Mouse (Mus musculus) right cerebral cortex, adult 18-20 months (tissue): ENCODE measurements at regions not wholly inside any gene's neighbourhood (a gene's known extent, or its start where the extent isn't known, plus 50 kb on each side); places are given as distances from the start of the nearest gene placed in this dataset.

Experiments
- DNase-seq: peaks from one replicate; pipeline ENCODE4 v3.0.0; 2022; ENCODE audit warnings: mixed read lengths

DNA sequence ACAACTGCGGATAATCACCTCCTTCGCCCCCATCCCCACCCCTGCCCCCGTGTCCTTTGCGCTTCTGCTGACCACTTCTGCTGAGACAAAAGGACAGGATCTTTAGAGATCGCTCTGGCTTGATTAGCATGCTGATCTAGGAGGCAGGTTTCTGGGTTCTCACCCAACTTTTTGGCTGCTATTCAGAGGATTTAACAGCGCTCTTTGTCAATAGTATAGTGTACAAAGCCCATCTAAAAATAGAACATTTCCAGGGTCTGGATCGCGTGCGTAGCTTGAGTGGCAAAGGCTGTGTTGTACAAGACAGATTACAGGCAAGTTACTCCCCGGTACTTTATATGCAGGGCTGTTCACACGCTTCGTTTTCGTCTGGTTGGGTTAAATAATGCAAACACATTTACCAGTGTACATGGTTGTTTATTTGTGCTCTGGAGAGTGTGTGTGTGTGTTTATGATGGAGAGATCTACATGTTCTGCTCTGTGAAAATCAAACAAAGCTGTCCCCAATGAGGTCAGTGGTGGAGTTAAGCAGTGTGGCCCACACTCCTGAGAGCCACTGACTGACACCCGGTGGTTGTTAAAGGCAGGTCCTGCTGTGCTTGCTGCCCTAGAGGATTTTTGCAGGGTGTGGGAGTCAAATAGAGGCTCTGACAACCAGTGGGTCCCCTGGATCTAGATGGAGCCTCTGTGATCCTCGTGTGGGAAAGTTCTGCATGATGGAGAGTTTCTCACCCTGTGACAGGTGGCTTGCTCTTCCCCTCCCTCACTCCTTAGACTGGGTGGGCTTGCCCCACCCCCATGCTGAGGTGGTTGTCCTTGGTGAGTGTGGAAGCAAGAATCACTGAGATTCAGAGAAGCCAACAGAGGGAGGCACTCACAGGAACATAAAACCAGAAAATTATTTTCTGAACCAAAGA, 146.5 kb upstream of the Jade1 start:
- peak; percentile 2 for DNase-seq

DNA sequence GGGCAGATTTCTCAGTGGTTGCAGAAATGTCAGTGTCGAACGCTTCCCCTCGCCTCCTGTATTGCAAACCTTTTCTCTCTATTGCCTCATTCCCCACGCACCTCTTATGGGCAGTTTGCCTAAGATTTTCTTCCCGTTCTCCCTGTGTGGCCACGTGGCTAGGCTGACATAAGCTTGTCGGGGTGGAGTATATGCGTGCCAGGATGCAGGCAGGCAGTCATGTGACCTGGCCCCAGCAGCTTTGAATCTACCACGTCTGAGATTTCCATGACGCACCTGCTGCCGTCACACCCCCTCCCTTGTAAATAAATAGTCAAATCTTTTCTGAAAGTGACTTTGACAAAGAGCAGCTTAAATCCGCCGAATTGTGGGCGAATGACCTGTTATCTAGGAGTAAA, 147.1 kb upstream of the Jade1 start:
- peak; percentile 71 for DNase-seq

DNA sequence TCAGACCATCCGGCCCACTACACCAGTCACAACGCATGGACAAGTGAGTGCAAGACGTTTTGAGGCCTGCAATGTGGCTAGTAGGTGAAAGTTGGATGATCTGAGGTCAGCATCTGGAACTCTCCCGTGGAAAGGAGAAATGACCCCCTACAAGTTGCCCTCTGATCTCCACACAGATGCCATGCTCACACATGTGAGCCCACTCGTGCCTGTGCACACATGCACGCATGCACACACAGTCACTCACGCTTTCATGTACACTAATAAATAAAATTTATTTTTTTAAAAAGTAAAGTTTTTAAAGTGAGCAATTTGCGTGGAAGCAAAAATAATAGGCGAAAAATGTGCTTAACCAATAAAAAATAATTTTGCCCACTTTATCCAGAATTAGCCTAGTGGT, 147.5 kb upstream of the Jade1 start:
- no peak for DNase-seq

DNA sequence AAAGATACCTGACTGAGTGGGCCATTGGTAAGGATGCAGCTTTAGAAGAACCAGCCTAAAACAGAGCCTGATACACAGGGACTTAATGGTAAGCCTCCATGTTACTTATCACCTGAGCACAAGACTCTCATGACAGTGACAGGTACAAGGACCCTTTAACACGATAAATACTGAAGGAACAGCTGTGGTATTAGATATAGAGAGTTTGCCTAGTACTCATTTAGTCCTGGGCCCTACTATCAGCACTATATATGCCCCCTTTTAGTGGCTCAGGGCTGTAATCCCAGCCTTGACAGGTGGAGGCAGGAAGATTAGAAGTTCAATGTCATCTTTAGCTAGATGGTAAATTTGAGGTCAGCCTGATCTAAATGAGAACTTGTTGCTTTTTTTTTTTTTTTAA, 148.0 kb upstream of the Jade1 start:
- no peak for DNase-seq

- DNase-seq = no peak
Measured at GRCm38 (mm10) chr3:41401881-41402280, 153.7 kb upstream of the Jade1 start.

GRCm38 (mm10) chr3:41389868-41390267, 165.7 kb upstream of the Jade1 start:
- DNase-seq = no peak

DNA sequence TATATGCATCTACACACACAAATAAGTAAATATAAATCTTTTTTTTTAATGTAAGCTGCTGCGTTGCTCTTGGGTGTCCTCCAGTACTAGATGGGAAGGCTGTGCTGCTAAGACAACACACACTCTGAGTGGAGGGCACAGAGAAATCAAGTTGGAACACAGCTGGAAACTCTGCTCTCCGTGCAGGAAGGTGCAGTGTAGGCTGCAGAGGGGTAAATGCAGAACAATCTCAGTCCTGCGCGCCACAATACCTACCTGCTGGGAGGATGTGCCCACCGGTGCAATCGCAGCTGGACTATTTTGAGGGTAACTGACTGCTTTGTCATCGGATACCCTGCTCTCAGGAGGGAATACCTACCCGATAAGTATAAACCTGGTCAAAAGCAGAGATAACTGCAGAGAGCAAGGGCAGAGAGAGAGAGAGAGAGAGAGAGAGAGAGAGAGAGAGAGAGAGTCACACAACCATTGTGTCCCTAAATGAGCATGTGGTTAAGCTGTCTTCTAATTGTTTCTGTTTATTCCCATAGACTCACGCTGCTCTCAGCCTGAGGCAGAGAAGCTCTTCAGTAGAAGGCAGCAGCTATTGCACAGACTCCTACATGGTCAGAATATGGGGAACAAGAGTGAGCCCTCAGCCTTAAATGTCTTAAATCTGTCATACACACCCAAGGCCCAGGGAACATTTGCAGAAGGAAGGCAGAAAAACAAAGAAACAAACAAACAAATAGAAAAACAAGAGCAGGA, 167.9 kb upstream of the Jade1 start:
- no peak for DNase-seq

DNA sequence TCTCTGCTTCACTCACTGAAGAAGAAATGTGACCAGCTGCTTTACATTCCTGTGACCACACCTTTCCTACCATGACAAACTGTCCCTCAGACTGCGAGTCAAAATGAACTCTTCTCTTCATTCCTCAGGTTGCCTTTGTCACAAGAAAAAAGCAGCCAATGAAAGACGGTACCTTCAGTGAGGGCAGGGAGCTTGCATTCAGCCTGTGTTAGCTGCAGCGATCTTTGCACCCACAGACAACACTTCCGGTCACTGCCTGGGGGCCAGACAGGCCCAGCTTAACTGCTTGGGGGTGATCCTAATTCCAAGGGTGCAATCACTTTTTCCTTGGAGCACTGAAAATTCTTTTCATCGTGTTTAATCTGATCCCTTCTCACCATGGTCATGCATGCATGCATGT, 169.2 kb upstream of the Jade1 start:
- no peak for DNase-seq

DNA sequence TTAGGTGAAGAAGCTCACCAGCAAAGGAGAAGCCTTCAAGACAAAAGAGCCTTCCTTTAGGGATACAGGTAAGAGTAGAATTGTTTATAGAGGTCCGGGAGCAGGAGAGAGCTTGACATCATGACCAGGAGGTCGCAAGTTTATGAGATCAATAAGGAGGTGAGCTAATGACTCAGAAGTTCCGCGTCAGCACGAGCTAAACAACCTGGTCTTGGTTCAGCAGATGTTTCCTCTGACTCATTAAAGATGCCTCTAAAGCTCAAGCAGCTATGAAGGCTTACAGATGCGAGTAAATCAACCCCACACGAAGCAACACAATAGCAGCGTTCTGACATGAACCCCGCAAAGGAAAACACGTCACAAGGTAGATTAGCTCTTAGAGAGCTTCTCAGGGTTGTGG, 171.1 kb upstream of the Jade1 start:
- no peak for DNase-seq

GRCm38 (mm10) chr3:41378576-41378975, 177.0 kb upstream of the Jade1 start:
- no peak for DNase-seq

DNA sequence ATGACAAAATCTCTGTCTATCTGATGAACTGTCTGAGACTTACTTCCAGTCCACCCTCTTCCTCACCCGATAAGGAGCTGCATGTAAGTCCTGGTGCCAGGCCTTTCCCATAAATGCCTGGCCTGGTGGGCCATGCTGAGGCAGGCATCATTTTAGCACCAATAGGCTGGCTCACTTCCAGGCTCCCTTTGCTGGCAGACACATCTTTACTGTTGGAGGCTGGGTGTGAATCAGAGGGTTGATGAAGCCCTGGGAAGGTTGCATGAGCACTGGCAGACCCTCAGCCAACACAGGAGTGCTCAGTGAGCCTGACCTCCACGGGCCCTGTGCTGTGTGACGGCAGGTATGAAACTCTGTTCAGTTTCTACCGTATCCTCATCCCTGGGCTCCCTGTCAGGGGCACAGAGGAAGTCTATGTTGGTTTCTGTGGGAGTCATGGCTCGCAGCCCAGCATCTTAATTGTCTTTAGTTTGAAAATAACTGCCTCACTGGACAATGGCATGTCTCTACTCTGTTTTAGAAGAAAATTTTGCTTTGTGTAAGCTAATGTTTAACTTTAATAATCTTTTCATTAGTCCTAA, 177.6 kb upstream of the Jade1 start:
- DNase-seq = peak; percentile 21

DNA sequence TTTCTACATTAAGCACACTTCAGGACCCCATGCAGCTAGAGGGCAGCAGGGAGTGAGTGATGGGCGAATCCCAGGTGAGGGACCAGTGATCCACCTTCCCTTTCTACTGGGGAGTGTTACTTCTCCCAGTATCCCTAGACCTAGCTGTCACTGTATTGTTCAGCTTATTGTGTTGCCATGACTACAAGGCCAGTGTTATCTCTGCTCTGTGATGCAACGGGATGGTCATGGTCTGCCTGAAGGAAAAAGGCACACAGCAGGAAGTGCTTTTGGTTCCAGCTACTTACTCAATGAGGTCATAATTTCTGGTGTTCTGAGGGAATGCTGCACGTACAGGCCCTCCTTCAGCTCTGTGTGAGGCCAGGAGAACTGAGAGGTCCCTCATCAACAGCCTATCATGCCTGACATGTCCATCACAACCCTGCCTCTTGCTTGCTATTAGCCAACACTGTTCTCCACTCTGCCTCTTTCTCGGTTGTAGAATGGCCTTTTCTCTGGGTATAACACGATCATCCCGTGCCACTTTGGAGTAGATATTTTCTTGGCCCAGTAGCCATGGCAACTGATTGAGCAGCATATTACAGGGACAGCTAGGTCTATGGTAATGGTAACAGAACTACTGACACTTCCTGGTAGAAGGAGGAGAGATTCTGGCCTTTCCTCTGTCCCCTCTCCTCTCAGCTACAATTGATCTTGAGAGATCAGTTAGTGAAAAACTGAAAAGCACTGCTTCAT, 178.5 kb upstream of the Jade1 start:
- no peak for DNase-seq

DNA sequence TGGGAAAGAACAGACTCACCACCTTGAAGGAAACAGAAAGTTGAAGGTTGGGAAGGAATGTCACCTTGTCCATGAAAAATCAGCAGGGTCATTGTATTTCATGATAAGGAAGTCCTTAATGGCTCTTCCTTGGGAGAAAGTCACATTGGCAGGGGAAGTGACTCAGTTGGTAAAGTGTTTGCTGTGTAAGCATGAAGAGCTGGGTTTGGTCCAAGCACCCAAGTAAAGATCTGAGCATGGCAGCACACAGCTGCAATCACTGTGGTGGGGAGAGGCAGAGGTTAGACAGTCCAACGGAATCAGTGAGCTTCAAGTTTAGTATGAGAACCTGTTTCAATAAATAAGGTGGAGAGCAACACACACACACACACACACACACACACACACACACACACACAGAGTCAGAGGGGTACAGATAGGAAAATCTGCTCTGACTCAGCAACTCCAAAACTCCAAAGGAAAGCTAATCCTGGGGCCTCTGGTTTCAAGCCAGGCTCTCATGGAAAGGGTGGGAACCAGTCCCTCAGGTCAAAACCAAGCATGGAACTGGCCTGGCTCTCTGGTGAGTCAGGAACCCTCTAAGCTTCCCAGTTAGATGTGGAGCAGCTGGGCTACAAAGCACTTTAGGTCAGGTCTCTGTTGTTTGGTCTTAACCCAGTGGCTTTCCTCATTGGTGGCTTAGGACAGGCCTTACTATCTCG, 180.2 kb upstream of the Jade1 start:
- no peak for DNase-seq

GRCm38 (mm10) chr3:41373198-41373597, 182.3 kb upstream of the Jade1 start:
- no peak for DNase-seq

DNA sequence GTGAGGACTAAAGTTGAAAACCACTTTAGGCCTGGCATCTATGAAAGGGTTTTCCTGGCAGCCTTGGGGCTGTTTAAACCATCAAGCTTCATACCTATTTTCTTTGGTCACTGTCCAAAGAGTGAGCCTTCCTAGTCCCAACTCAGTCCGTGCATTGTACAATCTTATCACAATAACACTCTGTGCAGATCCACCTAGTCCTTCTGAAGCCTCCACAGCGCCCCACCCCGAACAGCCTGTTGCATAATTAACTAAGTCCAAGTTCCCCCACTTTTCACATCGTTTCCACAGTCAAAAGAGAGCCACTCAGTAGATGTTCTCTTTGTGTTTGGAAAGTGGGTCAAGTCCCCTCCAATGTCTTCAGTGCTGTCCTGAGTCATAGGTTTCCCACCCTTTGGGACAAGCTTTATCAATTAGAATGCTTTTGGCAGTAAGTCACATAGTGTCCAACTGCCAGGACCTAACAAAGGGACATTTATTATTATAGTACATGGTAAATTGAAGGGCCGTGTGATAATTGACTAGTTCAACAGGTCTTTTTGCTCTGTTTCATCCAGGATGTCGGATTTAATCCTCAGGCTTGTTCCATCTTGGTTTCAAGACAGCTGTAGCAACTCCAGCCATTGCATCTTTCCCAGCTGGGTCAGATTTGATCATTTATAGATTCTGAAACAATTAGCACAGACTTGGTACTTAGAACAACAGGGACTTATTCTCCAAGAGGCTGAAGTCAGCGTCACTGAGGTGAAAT, 187.0 kb upstream of the Jade1 start:
- DNase-seq = no peak

GRCm38 (mm10) chr3:41366764-41367163, 188.8 kb upstream of the Jade1 start:
- no peak for DNase-seq

GRCm38 (mm10) chr3:41366264-41366663, 189.3 kb upstream of the Jade1 start:
- no peak for DNase-seq

GRCm38 (mm10) chr3:41365145-41365830, 190.2 kb upstream of the Jade1 start:
- no peak for DNase-seq

DNA sequence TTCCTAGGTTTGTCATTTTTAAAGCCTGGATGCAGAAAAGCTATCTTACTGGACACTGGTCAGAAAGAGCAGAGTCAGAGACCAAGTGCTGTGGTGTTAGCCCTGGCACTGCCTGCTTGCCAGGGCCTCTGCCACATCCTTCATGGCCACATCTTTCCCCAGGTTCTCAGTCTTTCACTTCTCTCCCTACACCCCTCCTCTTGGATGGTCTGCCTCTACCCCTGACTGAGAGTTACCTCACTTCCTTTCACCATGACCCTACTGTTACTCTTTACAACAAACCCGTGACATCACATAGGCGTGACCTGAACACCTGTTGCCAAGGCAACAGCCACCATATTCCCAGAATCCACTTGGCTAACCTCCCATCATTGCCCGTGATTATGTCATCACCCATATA, 191.6 kb upstream of the Jade1 start:
- DNase-seq = no peak

GRCm38 (mm10) chr3:41360231-41360630, 195.3 kb upstream of the Jade1 start:
- no peak for DNase-seq

GRCm38 (mm10) chr3:41359458-41359857, 196.1 kb upstream of the Jade1 start:
- DNase-seq = no peak
